13 mouse cellular contexts compared by ENCODE assay signal in genomic region chr19:23801174-23801573, GRCm38 (mm10). TPM values are rescaled to one million over a fixed set of nuclear protein-coding genes. Genes with fewer than 3 reads are reported as not detected.
A peak's percentile ranks its signal among the peaks of the same experiment; 100 is the strongest.
DNase-seq lines count a peak whose midpoint lies in the region; TF ChIP-seq lines count a peak whose summit lies in the region.
"Had no signal": no experiment of that assay in that cellular context is flagged by ENCODE, and none has a peak within 500 bp of the region (broad histone marks: within the 10 kb centered on the region; RNA-seq: fewer than 3 reads in every experiment).

No protein-coding gene starts in this region.

- no peak overlapping the region for H3K4me3 ChIP-seq in lung, adult 2 months (replicated peaks; ENCODE audit: extremely low read depth, low read depth, low read length)
- H3K4me3 ChIP-seq: erythroblast, embryonic 14.5 days; hindbrain, embryonic 15.5 days had no signal

- H3K4me1 ChIP-seq in lung, adult 2 months (ENCODE audit: control insufficient read depth, insufficient read depth, low read length): no peaks in the 10 kb centered on the region; the same call in 1 of the 2 replicates

- no peak for TF ChIP-seq CTCF in lung, adult 2 months (IDR thresholded peaks at IDR 0.05; ENCODE audit: insufficient read depth, low read length)

- 18% methylated on average over 1 of the region's 1 CpGs for WGBS in lung, adult 2 months

- TF ChIP-seq POLR2A in lung, adult 2 months (IDR thresholded peaks at IDR 0.05; ENCODE audit: borderline replicate concordance, extremely low read depth, low read depth, low read length): no peak

- DNase-seq in cerebellum, adult 9-10 months: peak; percentile 41
- no peak for DNase-seq in cerebellum, adult 8-10 months
- peak; percentile 20 to 54 for DNase-seq in lung, adult 18-20 months
- no peak for DNase-seq in lung, adult 2 months
- DNase-seq in heart, postnatal 4 days: peak; percentile 51
- no peak for DNase-seq in embryo, embryonic 10.5 days (ENCODE audit: low spot score)
- DNase-seq in right cerebral cortex, postnatal 25 days: no peak
- no peak for DNase-seq in spleen, postnatal 10 days (ENCODE audit: low spot score in 2 of 2)
- DNase-seq: adrenal gland, adult 8-10 months; kidney, postnatal 10 days; left cerebral cortex, postnatal 4 days had no signal

RNA-seq across cellular contexts. Expression of gene Apba1, which starts 42.5 kb away (rescaled TPM):
- polyA plus RNA-seq in lung, adult 2 months (2012; rRNA removed): 4.2 and 4.3 TPM in 2 replicates
- 1 to 10 TPM; 6.4 TPM for total RNA-seq in heart, postnatal 4 days (2021)
- polyA plus RNA-seq: erythroblast, embryonic 14.5 days had no signal

Comparison
In these comparisons a context has a peak if more than half of its experiments do, and no peak if none do; other contexts are left out.
1. DNase-seq: peak in cerebellum, adult 9-10 months (single experiment), lung, adult 18-20 months (2 of 2) and heart, postnatal 4 days (single experiment); none in cerebellum, adult 8-10 months (single experiment), lung, adult 2 months (single experiment), embryo, embryonic 10.5 days (single experiment), right cerebral cortex, postnatal 25 days (single experiment) and spleen, postnatal 10 days (0 of 2).